Mouse (Mus musculus): ENCODE results near the gene Cby3. TPM values are rescaled to one million over a fixed set of nuclear protein-coding genes. Genes with fewer than 3 reads are reported as not detected.
"Not testable (repeated sequence)": the region's sequence is repeated elsewhere in the genome, so short reads cannot be mapped to it uniquely, and the experiment has no call there.

The Cby3 gene
- polyA plus RNA-seq, 1 experiment from 2014 or later: not detected

- 76% methylated on average over 3 of the region's 3 CpGs for WGBS (ENCODE audit: insufficient replicate concordance)
- no peak overlapping the region for H3K9ac ChIP-seq
- no peaks in the 10 kb centered on the region for H3K36me3 ChIP-seq (replicated peaks)
- no peaks in the 10 kb centered on the region for H3K9me3 ChIP-seq (replicated peaks)
- no peak overlapping the region for H3K27ac ChIP-seq (replicated peaks)
- H3K4me1 ChIP-seq (replicated peaks): peaks cover 2% of the 10 kb centered on the region
- H3K27me3 ChIP-seq: no peaks in the 10 kb centered on the region
- no peak for ATAC-seq (ENCODE audit: insufficient read depth)
- H3K4me3 ChIP-seq (replicated peaks): no peak overlapping the region
- H3K4me2 ChIP-seq: no peak overlapping the region
These were observed 21.1 kb upstream of the Cby3 start for GRCm38 (mm10) chr11:50333181-50333580.

GRCm38 (mm10) chr11:50336126-50336525 lies 18.1 kb upstream of the Cby3 start:
- Histone ChIP-seq H3K36me3 (replicated peaks) (no peaks in the 10 kb centered on the region), H3K27me3 (no peaks in the 10 kb centered on the region), H3K4me3 (replicated peaks) (no peak overlapping the region), H3K4me2 (no peak overlapping the region), H3K4me1 (replicated peaks) (no peaks in the 10 kb centered on the region; the same call in 1 of the 2 replicates), H3K27ac (replicated peaks) (no peak overlapping the region), H3K9ac (no peak overlapping the region), H3K9me3 (replicated peaks) (no peaks in the 10 kb centered on the region)
- 45% methylated on average over 1 of the region's 1 CpGs for whole genome bisulfite sequencing (ENCODE audit: insufficient replicate concordance)
- ATAC-seq (ENCODE audit: insufficient read depth): no peak

- no peak overlapping the region for H3K4me2 ChIP-seq
- ATAC-seq (ENCODE audit: insufficient read depth): no peak
- 25% methylated on average over 4 of the region's 4 CpGs for WGBS (ENCODE audit: insufficient replicate concordance)
- H3K27ac ChIP-seq (replicated peaks): no peak overlapping the region
- no peak overlapping the region for H3K9ac ChIP-seq
- H3K27me3 ChIP-seq: no peaks in the 10 kb centered on the region
- H3K4me3 ChIP-seq (replicated peaks): no peak overlapping the region
- H3K4me1 ChIP-seq (replicated peaks): no peaks in the 10 kb centered on the region; the same call in 1 of the 2 replicates
- no peaks in the 10 kb centered on the region for H3K36me3 ChIP-seq (replicated peaks)
- H3K9me3 ChIP-seq (replicated peaks): no peaks in the 10 kb centered on the region
These were observed 17.4 kb upstream of the Cby3 start for GRCm38 (mm10) chr11:50336891-50337290.

GRCm38 (mm10) chr11:50345486-50345885 lies 8.8 kb upstream of the Cby3 start:
- ATAC-seq (ENCODE audit: insufficient read depth): no peak
- Histone ChIP-seq H3K4me2 (no peak overlapping the region), H3K9me3 (replicated peaks) (no peaks in the 10 kb centered on the region), H3K27ac (replicated peaks) (no peak overlapping the region), H3K27me3 (no peaks in the 10 kb centered on the region), H3K4me1 (replicated peaks) (0 out of 2 replicates have a peak, but pooled peaks cover 3% of the 10 kb centered on the region), H3K9ac (no peak overlapping the region), H3K4me3 (replicated peaks) (no peak overlapping the region), H3K36me3 (replicated peaks) (no peaks in the 10 kb centered on the region)
- WGBS (ENCODE audit: insufficient replicate concordance): 68% methylated on average over 4 of the region's 4 CpGs

GRCm38 (mm10) chr11:50346256-50347032 lies 7.8 kb upstream of the Cby3 start:
- Histone ChIP-seq H3K9ac (no peak overlapping the region), H3K36me3 (replicated peaks) (no peaks in the 10 kb centered on the region), H3K27ac (replicated peaks) (peak overlapping the region; percentile 6; the same call in 1 of the 2 replicates), H3K4me2 (no peak overlapping the region), H3K9me3 (replicated peaks) (no peaks in the 10 kb centered on the region), H3K4me3 (replicated peaks) (no peak overlapping the region), H3K27me3 (no peaks in the 10 kb centered on the region), H3K4me1 (replicated peaks) (0 out of 2 replicates have a peak, but pooled peaks cover 3% of the 10 kb centered on the region)
- 68% methylated on average over 9 of the region's 9 CpGs for WGBS (ENCODE audit: insufficient replicate concordance)
- ATAC-seq (ENCODE audit: insufficient read depth): no peak

- H3K9ac ChIP-seq: no peak overlapping the region
- no peaks in the 10 kb centered on the region for H3K36me3 ChIP-seq (replicated peaks)
- 0 out of 2 replicates have a peak, but pooled peaks cover under 1% of the 10 kb centered on the region for H3K27me3 ChIP-seq
- WGBS (ENCODE audit: insufficient replicate concordance): 48% methylated on average over 2 of the region's 2 CpGs
- H3K4me2 ChIP-seq: no peak overlapping the region
- no peak for ATAC-seq (ENCODE audit: insufficient read depth)
- no peak overlapping the region for H3K4me3 ChIP-seq (replicated peaks)
- peaks cover 17% of the 10 kb centered on the region for H3K4me1 ChIP-seq (replicated peaks)
- no peak overlapping the region for H3K27ac ChIP-seq (replicated peaks)
- no peaks in the 10 kb centered on the region for H3K9me3 ChIP-seq (replicated peaks)
These were observed 2.1 kb upstream of the Cby3 start for GRCm38 (mm10) chr11:50352177-50352576.

GRCm38 (mm10) chr11:50354851-50355250 lies 589 bp downstream of the Cby3 start:
- peaks cover 29% of the 10 kb centered on the region for H3K4me1 ChIP-seq (replicated peaks)
- peaks cover 27% of the 10 kb centered on the region for H3K27me3 ChIP-seq
- peak overlapping the region; percentile 67 for H3K27ac ChIP-seq (replicated peaks)
- H3K9ac ChIP-seq: no peak overlapping the region
- 71% methylated on average over 3 of the region's 3 CpGs for WGBS (ENCODE audit: insufficient replicate concordance)
- H3K9me3 ChIP-seq (replicated peaks): no peaks in the 10 kb centered on the region
- no peaks in the 10 kb centered on the region for H3K36me3 ChIP-seq (replicated peaks)
- H3K4me3 ChIP-seq (replicated peaks): no peak overlapping the region
- ATAC-seq (ENCODE audit: insufficient read depth): peak; percentile 44; the same call in 1 of the 2 replicates
- no peak overlapping the region for H3K4me2 ChIP-seq

- H3K4me1 ChIP-seq (replicated peaks): peaks cover 29% of the 10 kb centered on the region
- no peak overlapping the region for H3K4me3 ChIP-seq (replicated peaks)
- no peak overlapping the region for H3K9ac ChIP-seq
- peak overlapping the region; percentile 67 for H3K27ac ChIP-seq (replicated peaks)
- H3K9me3 ChIP-seq (replicated peaks): no peaks in the 10 kb centered on the region
- WGBS (ENCODE audit: insufficient replicate concordance): 7% methylated on average over 1 of the region's 1 CpGs
- peaks cover 31% of the 10 kb centered on the region for H3K27me3 ChIP-seq
- H3K4me2 ChIP-seq: no peak overlapping the region
- H3K36me3 ChIP-seq (replicated peaks): no peaks in the 10 kb centered on the region
- no peak; the same call in 1 of the 2 replicates for ATAC-seq (ENCODE audit: insufficient read depth)
These were observed 1.1 kb downstream of the Cby3 start for GRCm38 (mm10) chr11:50355395-50355794.

GRCm38 (mm10) chr11:50358950-50359861 lies 4.9 kb downstream of the Cby3 start:
- H3K4me3 ChIP-seq (replicated peaks): peak overlapping the region; percentile 59
- H3K9me3 ChIP-seq (replicated peaks): no peaks in the 10 kb centered on the region
- H3K27me3 ChIP-seq: peaks cover 40% of the 10 kb centered on the region
- peaks cover 29% of the 10 kb centered on the region for H3K4me1 ChIP-seq (replicated peaks)
- no peak for ATAC-seq (ENCODE audit: insufficient read depth)
- H3K4me2 ChIP-seq: peak overlapping the region; percentile 86
- no peak overlapping the region for H3K27ac ChIP-seq (replicated peaks)
- no peaks in the 10 kb centered on the region for H3K36me3 ChIP-seq (replicated peaks)
- WGBS (ENCODE audit: insufficient replicate concordance): 4% methylated on average over 74 of the region's 74 CpGs
- peak overlapping the region; percentile 35 for H3K9ac ChIP-seq

GRCm38 (mm10) chr11:50361282-50361681 lies 7.0 kb downstream of the Cby3 start:
- H3K9ac ChIP-seq; ATAC-seq (ENCODE audit: insufficient read depth); H3K9me3 ChIP-seq (replicated peaks); H3K4me3 ChIP-seq (replicated peaks); H3K27ac ChIP-seq (replicated peaks); H3K4me2 ChIP-seq; H3K36me3 ChIP-seq (replicated peaks): not testable (repeated sequence)
- 49% methylated on average over 1 of the region's 1 CpGs for WGBS (ENCODE audit: insufficient replicate concordance)
- Histone ChIP-seq H3K27me3 (peaks cover 40% of the 10 kb centered on the region), H3K4me1 (replicated peaks) (peaks cover 16% of the 10 kb centered on the region)

GRCm38 (mm10) chr11:50364548-50364947 lies 10.3 kb downstream of the Cby3 start:
- WGBS (ENCODE audit: insufficient replicate concordance): 5% methylated on average over 4 of the region's 4 CpGs
- no peak overlapping the region for H3K27ac ChIP-seq (replicated peaks)
- ATAC-seq (ENCODE audit: insufficient read depth): no peak
- no peak overlapping the region for H3K4me2 ChIP-seq
- no peak overlapping the region for H3K4me3 ChIP-seq (replicated peaks)
- H3K4me1 ChIP-seq (replicated peaks): peaks cover 7% of the 10 kb centered on the region
- H3K27me3 ChIP-seq: peaks cover 16% of the 10 kb centered on the region
- H3K9ac ChIP-seq: no peak overlapping the region
- no peaks in the 10 kb centered on the region for H3K36me3 ChIP-seq (replicated peaks)
- H3K9me3 ChIP-seq (replicated peaks): no peaks in the 10 kb centered on the region
